Mouse (Mus musculus) brain, embryonic 14.5 days (tissue): ENCODE data around the gene Ddx25. TPM values are rescaled to one million over a fixed set of nuclear protein-coding genes. Genes with fewer than 3 reads are reported as not detected.

Source experiments
- DNase-seq: peaks from one replicate; pipeline ENCODE4 v3.0.0-alpha.2; 2011; ENCODE audit warnings: low read depth
- CTCF ChIP-seq: fragments of 200-500 bp; IDR thresholded peaks from 2 replicates; pipeline ENCODE4 v1.5.1; 2012; ENCODE audit warnings: inconsistent platforms, mild to moderate bottlenecking, moderate library complexity, borderline replicate concordance; ENCODE audit not compliant: insufficient read depth, insufficient read length; ENCODE audit errors: extremely low read depth
- POLR2A ChIP-seq: fragments of 200-500 bp; IDR thresholded peaks from 2 replicates; pipeline ENCODE4 v1.6.1; 2012; ENCODE audit warnings: mild to moderate bottlenecking, inconsistent platforms, borderline replicate concordance; ENCODE audit not compliant: poor library complexity, insufficient read depth, insufficient read length, severe bottlenecking; ENCODE audit errors: extremely low read depth
- polyA plus RNA-seq: library from polyadenylated mRNA; depleted of rRNA; stranded (reverse); fragments of >200 nt; gene quantifications from 2 replicates; pipeline ENCODE4 v1.2.3, GENCODE M21; 2012

The Ddx25 gene
- polyA plus RNA-seq, 1 experiment: 15.2 TPM

- DNase-seq: no peak
Measured at GRCm38 (mm10) chr9:35518169-35518568, 40.2 kb downstream of the Ddx25 start, which contains the start of gene Gm1113. Gene Gm1113, minus strand, starts transcription at chr9:35518269.

GRCm38 (mm10) chr9:35516711-35517110 is 41.6 kb downstream of the Ddx25 start:
- DNase-seq: no peak
- TF ChIP-seq CTCF (no peak), POLR2A (no peak)

More at GRCm38 (mm10) chr9:35518169-35518568, 40.2 kb downstream of the Ddx25 start, which contains the start of gene Gm1113:
- TF ChIP-seq CTCF (no peak), POLR2A (no peak)

- TF ChIP-seq CTCF (no peak), POLR2A (no peak)
- DNase-seq: no peak
Measured at GRCm38 (mm10) chr9:35516182-35516581, 42.1 kb downstream of the Ddx25 start.

GRCm38 (mm10) chr9:35513900-35514299 is 44.4 kb downstream of the Ddx25 start:
- TF ChIP-seq POLR2A (no peak), CTCF (no peak)
- no peak for DNase-seq

GRCm38 (mm10) chr9:35508234-35508633 is 50.1 kb downstream of the Ddx25 start:
- DNase-seq: peak; percentile 88

GRCm38 (mm10) chr9:35502361-35503000 is 55.8 kb downstream of the Ddx25 start:
- no peak for TF ChIP-seq CTCF
- no peak for TF ChIP-seq POLR2A
- no peak for DNase-seq

More at GRCm38 (mm10) chr9:35508234-35508633, 50.1 kb downstream of the Ddx25 start:
- TF ChIP-seq CTCF (no peak), POLR2A (no peak)

- TF ChIP-seq POLR2A (no peak), CTCF (no peak)
- no peak for DNase-seq
Measured at GRCm38 (mm10) chr9:35499946-35500345, 58.4 kb downstream of the Ddx25 start.

GRCm38 (mm10) chr9:35495471-35495870 is 62.9 kb downstream of the Ddx25 start:
- no peak for DNase-seq
- TF ChIP-seq CTCF (no peak), POLR2A (no peak)

GRCm38 (mm10) chr9:35494937-35495336 is 63.4 kb downstream of the Ddx25 start:
- no peak for TF ChIP-seq POLR2A
- TF ChIP-seq CTCF: no peak
- DNase-seq: no peak

- DNase-seq: no peak
- TF ChIP-seq POLR2A (no peak), CTCF (no peak)
Measured at GRCm38 (mm10) chr9:35493733-35494092, 64.6 kb downstream of the Ddx25 start.

- DNase-seq: peak; percentile 56
- TF ChIP-seq CTCF (no peak), POLR2A (no peak)
Measured at GRCm38 (mm10) chr9:35493033-35493732, 65.1 kb downstream of the Ddx25 start.
